In the genomic region with DNA sequence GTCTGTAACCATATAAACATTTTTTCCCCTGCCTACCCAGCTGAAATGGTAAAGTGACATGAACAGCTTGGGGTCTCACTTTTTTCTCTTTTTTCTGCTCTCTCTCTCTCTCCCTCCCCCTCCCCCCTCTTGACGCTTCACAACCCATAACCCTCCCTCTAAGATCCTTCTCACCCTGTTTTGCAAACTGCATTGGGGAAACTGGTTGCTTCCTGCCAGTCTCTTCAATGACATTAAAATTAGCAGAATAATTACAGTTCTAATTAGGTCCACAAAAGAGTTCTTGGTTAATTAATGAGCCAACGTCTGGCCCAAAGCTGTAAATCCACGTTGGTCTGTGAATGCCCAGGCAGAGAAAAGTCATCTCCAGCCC, we compare ENCODE assay signal across 8 mouse cellular contexts.
DNase-seq lines count a peak whose midpoint lies in the region; ATAC-seq and TF ChIP-seq lines count a peak whose summit lies in the region.

No protein-coding gene starts in this region.

- 0% methylated on average over 3 of the region's 3 CpGs for WGBS in heart, embryonic 12.5 days
- 0% methylated on average over 3 of the region's 3 CpGs for WGBS in forebrain, embryonic 14.5 days
- 0% methylated on average over 3 of the region's 3 CpGs for WGBS in liver, embryonic 13.5 days (ENCODE audit: insufficient replicate concordance)

- peaks cover 6% of the 10 kb centered on the region; the same call in 1 of the 2 replicates for H3K36me3 ChIP-seq in heart, embryonic 12.5 days
- no peaks in the 10 kb centered on the region for H3K36me3 ChIP-seq in E14TG2a.4 (ENCODE audit: insufficient read depth, low read length)
- H3K36me3 ChIP-seq in forebrain, embryonic 14.5 days (ENCODE audit: control insufficient read depth, insufficient read depth, low read length), result 0 out of 2 replicates have a peak, but pooled peaks cover 5% of the 10 kb centered on the region
- no peaks in the 10 kb centered on the region for H3K36me3 ChIP-seq in liver, embryonic 13.5 days

- DNase-seq in heart, adult 18-20 months, result no peak
- peak; percentile 78 for DNase-seq in forebrain, embryonic 14.5 days (ENCODE audit: low spot score)
- DNase-seq in liver, embryonic 13.5 days, result no peak
- DNase-seq in cerebellum, postnatal 4 days (ENCODE audit: low spot score in 2 of 2), result no peak
- no peak for DNase-seq in cerebellum, postnatal 36 days
- no peak for DNase-seq in cerebellum, postnatal 25 days

- no peaks in the 10 kb centered on the region for H3K9me3 ChIP-seq in heart, embryonic 12.5 days (replicated peaks)
- no peaks in the 10 kb centered on the region for H3K9me3 ChIP-seq in E14TG2a.4 (ENCODE audit: low read length)
- no peaks in the 10 kb centered on the region for H3K9me3 ChIP-seq in forebrain, embryonic 14.5 days (replicated peaks; ENCODE audit: control insufficient read depth, low read length)
- no peaks in the 10 kb centered on the region for H3K9me3 ChIP-seq in liver, embryonic 13.5 days (replicated peaks)

- H3K4me3 ChIP-seq in heart, embryonic 12.5 days, result peak overlapping the region; percentile 71
- H3K4me3 ChIP-seq in E14TG2a.4 (replicated peaks; ENCODE audit: low read length), result peak overlapping the region; percentile 86
- peak overlapping the region; percentile 31 for H3K4me3 ChIP-seq in forebrain, embryonic 14.5 days (ENCODE audit: low read depth, low read length)
- peak overlapping the region; percentile 65 for H3K4me3 ChIP-seq in liver, embryonic 13.5 days (replicated peaks)

- peak overlapping the region; percentile 90 for H3K9ac ChIP-seq in heart, embryonic 12.5 days
- peak overlapping the region; percentile 57; the same call in 1 of the 2 replicates for H3K9ac ChIP-seq in forebrain, embryonic 14.5 days (ENCODE audit: low read length)
- peak overlapping the region; percentile 71 for H3K9ac ChIP-seq in liver, embryonic 13.5 days

- H3K4me2 ChIP-seq in heart, embryonic 12.5 days, result peak overlapping the region; percentile 94
- peak overlapping the region; percentile 64 for H3K4me2 ChIP-seq in forebrain, embryonic 14.5 days (ENCODE audit: low read length)
- peak overlapping the region; percentile 81 for H3K4me2 ChIP-seq in liver, embryonic 13.5 days

- TF ChIP-seq CTCF in E14TG2a.4 (conservative IDR thresholded peaks at IDR 0.05; ENCODE audit: low read length), result no peak

- H3K27ac ChIP-seq in heart, embryonic 12.5 days (ENCODE audit: poor library complexity, severe bottlenecking), result peak overlapping the region; percentile 82; the same call in 1 of the 2 replicates
- H3K27ac ChIP-seq in forebrain, embryonic 14.5 days (ENCODE audit: low read depth, low read length), result peak overlapping the region; percentile 62; the same call in 1 of the 2 replicates
- H3K27ac ChIP-seq in liver, embryonic 13.5 days, result no peak overlapping the region

- H3K27me3 ChIP-seq in heart, embryonic 12.5 days (replicated peaks), result no peaks in the 10 kb centered on the region
- H3K27me3 ChIP-seq in E14TG2a.4 (ENCODE audit: insufficient read depth, low read length), result peaks cover 54% of the 10 kb centered on the region
- H3K27me3 ChIP-seq in forebrain, embryonic 14.5 days (replicated peaks; ENCODE audit: control insufficient read depth, insufficient read depth, low read length), result peaks cover 11% of the 10 kb centered on the region; the same call in 1 of the 2 replicates
- peaks cover 62% of the 10 kb centered on the region for H3K27me3 ChIP-seq in liver, embryonic 13.5 days

- peaks cover 27% of the 10 kb centered on the region for H3K4me1 ChIP-seq in heart, embryonic 12.5 days (replicated peaks)
- H3K4me1 ChIP-seq in E14TG2a.4 (replicated peaks; ENCODE audit: low read depth, low read length), result peaks cover 35% of the 10 kb centered on the region
- H3K4me1 ChIP-seq in forebrain, embryonic 14.5 days (ENCODE audit: control insufficient read depth, insufficient read depth, low read length), result peaks cover 26% of the 10 kb centered on the region
- H3K4me1 ChIP-seq in liver, embryonic 13.5 days (replicated peaks), result peaks cover 32% of the 10 kb centered on the region

- ATAC-seq in heart, embryonic 12.5 days (ENCODE audit: insufficient number of reproducible peaks, low FRiP score), result no peak
- peak; percentile 69 for ATAC-seq in forebrain, embryonic 14.5 days
- ATAC-seq in liver, embryonic 13.5 days (ENCODE audit: low read depth), result no peak

Comparison
In these comparisons a context has a peak if more than half of its experiments do, and no peak if none do; other contexts are left out.
1. H3K4me3 ChIP-seq: peak in every context shown above with its lines; median percentile 86 in E14TG2a.4; 71 in heart, embryonic 12.5 days; 65 in liver, embryonic 13.5 days; 31 in forebrain, embryonic 14.5 days.